Mouse (Mus musculus) adrenal gland, adult (tissue): ENCODE measurements around the gene Cdkn2c.
A peak's percentile ranks its signal among the peaks of the same experiment; 100 is the strongest.
"Not testable (repeated sequence)": the region's sequence is repeated elsewhere in the genome, so short reads cannot be mapped to it uniquely, and the experiment has no call there.

ENCODE experiments used
- DNase-seq, 2 experiments: peaks; one replicate each; pipeline ENCODE4 v3.0.0; 2022 to 2023; ENCODE audit warnings: low spot score in 1 of 2; ENCODE audit not compliant: inconsistent age in 2 of 2

The Cdkn2c gene

DNA sequence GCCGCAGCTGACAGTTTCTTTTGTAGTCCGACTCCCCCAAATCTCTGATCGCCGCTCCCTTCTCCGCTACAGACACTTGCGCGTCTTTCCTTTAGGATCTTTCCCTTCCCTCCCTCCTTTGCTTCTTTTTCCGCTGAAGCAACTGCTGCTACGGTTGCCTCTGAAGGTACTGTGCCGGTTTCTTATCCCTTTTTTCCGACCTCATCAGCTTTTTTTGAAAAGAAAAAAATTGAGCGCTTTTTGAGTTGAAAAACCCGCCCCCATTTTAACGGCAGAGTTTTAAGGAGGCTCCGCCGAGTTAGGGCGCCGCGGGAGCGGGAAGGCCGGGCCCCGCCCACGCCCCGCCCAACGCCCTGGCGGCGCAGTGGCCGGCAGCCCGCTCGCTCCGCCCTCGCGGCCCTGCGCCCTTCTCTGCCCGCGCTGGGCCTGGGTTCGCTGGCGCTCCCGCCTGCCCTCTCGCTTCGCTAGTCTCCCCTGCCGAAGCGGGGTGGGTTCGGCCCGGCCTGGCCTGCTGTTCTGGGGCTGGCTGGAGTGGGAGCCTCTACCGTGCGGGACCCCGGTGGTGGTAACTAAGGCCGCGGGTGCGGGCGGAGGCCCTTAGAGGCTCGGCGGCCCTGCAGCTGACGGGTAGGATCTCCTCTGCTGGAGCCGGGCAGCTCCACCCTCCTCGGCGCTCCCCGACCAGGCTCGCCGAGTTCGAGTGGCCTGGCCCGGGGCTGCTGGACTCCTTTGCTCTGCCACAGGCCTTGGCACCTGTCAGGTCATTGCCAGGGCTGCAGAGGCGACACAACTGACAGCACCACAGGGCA lies at the start of gene Cdkn2c:
Cdkn2c (minus strand) TSS at position 729 of the 809 bp plus-strand sequence.
- DNase-seq, result peak; percentile 94 to 98

DNA sequence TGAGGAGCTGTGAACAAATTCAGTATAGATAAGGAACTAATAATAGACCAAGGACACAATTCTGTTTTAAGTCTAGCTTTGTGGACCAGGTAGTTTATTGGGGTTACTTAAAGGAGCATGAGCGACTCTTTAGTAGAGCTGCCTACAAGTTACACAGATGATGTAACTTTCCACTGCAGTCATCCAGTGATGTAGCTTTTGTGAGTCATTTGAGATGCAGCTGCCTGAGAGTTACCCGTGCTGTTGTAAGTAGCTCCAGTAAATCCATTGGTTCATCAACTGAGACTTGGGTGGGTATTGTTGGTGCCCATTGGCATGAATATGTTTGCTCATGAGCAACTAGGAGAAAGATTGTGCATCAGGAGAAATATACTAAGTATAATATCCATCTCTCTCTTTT lies 38.4 kb upstream of the Cdkn2c start:
- peak in 1 of 2 experiments; percentile 61 for DNase-seq

DNA sequence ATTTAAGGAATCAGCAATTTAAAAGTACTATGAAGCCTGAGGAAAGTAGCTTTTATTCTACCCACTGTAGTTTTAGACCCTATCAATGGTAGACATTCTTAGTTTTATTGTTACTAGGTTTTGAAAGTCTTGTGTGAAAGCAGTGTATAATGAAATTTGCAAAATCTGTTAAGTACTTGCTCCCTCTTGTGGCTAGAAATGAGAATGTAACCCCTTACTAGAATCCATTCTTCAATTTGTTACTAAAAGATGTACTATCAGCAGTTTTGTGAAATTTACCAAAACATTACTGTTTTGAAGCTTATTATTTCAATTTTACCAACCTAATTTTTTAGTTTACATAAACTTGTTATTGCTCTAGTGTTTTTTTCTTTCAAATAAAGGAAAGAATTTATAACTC lies 36.6 kb upstream of the Cdkn2c start:
- DNase-seq, result peak in 1 of 2 experiments; percentile 69

DNA sequence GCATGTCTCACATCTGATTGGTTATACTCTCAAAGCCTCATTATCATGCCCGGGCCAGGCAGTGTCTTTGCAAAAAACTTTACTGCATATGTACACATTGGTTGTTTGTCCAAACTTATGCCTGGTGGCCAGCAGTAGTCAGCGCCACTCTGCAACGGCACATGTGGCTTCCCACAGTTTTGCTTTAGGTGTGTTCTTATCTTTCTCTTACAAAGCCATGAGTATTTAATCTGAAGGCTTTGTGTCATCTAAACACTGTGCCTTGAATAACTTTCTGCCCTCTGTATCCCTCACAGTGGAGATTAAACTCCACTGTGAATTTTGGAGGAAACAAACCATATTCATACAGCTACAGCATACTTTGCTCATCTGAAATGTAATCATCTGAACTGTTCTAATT lies 33.7 kb upstream of the Cdkn2c start:
- not testable (repeated sequence) for DNase-seq

DNA sequence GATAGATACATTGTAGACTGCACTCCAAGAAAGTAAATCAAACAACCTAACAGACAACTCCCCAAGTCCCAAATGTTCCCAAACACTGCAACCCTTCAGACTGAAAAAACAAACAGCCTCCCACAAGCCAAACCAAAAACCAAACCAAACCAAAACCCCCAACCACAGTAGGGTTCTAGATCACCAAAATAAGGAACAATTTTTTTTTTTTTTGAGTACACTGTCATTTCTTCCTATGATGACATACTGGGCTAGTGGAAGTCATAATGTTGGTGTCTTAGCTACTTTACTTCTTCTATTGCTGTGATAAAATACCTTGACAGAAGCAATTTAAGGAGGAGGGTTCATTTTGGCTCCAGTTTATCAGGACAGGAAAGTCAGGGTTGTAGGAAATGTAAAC lies 25.7 kb upstream of the Cdkn2c start:
- no peak for DNase-seq

DNA sequence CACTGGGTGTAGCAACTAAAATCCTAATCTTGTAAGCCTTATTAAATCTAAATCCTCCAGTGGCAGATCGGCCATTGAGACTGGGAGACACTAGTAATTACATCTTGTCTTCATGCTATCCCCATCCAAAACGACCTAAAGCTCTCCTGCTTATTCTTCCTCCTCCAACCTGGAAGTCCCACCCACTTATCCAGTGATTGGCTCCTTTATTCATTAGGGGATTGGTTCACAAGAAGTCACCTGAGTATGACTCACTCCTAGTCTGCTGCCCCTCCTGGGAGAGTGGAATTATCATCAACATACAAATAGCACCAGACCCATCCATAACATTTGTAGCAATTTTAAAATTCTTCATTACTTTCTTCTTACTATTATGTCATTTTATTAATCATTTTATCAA lies 16.6 kb upstream of the Cdkn2c start:
- no peak for DNase-seq

DNA sequence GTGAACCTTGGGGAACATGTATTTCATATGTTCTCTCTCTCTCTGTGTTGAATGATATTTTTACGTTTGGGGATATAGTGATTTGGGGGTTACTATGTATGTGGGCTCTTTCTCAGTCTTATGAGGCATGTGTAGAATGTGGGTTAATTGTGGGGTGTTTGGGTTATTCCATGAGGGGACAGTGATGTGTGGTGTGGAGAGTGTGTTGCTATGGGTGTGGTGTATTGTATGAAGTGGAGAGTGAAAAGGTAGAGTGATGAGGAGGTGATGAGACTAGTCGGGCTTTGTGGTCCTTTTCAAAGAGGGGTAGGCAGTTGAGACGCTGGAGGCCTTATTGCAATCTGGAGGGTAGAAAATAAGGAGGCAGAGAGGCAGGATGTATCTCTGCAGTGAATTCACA lies 10.2 kb upstream of the Cdkn2c start:
- DNase-seq, result peak in 1 of 2 experiments; percentile 69

DNA sequence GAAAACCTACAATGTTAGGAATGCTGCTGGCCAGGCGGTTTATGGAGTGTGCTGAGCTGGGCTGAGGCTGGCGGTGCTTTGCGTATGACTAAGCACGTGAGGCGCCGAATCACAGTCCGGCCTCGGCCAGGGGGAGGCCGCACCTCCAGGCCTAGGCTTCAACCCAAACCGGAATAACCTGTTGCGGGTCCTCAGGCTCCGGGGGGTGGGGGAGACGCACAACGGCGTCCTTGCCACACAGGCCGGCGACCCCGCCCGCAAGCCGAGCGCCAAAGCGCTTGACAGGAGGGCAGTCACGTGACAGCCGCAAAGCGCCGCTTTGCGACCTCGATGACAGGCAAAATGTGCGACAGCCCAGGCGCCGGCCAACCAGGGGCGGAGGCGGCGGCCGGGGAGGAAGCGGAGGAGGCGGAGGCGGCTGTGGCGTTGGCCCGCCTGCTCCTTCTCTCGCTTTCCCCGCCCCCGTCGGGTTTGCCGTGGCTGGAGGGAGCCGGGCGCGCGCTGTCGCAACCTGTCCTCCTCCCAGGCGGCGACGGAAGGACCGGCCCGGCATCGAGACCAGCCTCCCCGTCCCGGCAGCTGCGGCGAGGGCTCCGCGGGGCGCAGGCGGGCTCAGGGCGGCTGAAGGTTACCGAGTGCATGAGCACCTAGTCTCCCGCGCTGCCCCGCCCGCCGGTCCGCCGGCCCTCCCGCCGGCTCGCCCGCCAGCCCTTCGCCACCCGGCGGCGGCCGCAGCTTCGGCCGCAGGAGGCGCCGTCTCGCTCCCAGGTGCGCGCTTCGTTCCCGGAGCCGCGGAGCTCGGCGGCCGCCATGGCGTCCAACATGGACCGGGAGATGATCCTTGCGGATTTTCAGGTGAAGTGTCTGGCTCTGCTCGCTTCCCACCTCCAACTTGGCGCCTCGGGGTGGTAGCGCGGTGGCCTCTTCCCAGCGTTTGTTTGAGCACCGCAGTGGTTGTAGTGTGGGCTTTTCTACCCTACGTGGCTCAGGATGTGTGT lies 9.5 kb upstream of the Cdkn2c start, which contains the start of gene Faf1:
Faf1 (plus strand) TSS at position 371 of the 998 bp plus-strand sequence.
- peak; percentile 99 to 100 for DNase-seq

DNA sequence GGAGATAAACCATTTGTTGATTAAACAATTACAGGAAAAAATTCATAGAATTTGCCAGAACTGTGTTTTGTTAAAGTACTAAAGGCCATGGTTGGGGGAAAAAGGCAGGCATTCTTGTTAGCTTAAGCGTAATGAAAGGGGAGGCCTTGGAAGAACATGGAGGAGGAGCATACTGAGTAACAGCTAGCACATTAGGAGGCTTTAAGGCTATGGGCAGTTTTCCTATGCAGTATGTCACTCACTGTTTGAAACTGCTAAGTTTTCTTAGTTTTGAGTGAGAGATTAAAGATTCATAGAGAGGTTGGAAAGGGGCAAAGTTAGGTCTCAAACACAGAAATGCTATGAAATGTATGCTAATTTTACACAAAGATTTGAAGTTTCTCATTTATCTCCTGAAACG lies 7.1 kb upstream of the Cdkn2c start:
- DNase-seq, result no peak

DNA sequence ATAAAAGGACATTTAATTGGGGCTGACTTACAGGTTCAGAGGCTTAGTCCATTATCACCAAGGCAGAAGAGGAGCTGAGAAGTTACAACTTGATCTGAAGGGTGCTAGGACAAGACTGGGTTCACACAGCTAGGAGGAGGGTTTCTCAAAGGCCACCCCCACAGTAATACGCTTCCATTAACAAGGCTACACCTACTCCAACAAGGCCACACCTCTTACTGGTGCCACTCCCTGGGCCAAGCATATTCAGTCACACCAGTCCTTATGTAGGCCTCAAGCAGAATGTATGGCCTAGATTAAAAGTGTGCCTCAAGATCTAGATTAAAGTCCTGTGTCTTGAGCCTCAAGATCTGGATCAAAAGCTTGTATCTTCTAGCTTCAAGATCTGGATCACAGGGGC lies 5.0 kb upstream of the Cdkn2c start:
- no peak for DNase-seq

DNA sequence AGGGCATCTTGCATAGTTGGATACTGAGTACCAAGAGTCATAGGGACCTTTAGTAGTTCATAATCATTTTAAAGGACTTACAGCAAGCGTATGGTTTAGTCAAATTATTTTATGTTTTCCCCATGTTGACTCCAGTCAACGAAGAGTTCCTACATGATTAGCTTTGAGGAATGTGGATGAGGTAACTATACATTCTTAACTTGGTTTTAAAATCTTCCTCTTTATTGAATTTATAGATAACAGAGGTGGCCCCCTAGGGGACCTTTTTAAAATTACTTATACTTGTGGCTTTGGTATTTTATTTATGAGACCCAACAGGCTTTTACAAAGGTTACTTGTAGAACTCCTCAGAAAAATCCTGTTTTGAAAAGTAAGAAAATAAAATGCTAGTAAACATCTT lies 3.2 kb upstream of the Cdkn2c start:
- DNase-seq, result no peak

DNA sequence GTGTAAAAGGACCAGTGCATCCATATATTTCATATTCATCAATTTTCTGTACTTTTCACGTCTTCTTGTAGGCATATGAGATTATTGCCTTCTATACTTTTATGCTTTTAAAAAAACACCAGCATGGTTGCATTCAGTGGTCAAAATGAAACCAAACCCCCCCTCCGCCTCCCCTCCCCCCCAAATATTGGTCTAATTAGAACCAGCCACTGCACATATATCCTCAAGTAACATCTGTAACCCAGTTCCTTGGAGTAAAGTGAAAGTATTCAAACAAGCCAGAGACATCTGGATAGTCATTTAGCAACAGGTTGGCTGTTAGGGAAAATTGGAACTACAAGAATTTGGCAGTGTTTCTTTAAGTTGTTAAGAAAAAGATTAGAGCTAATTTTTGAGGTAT lies 529 bp upstream of the Cdkn2c start:
- DNase-seq, result peak in 1 of 2 experiments; percentile 40

DNA sequence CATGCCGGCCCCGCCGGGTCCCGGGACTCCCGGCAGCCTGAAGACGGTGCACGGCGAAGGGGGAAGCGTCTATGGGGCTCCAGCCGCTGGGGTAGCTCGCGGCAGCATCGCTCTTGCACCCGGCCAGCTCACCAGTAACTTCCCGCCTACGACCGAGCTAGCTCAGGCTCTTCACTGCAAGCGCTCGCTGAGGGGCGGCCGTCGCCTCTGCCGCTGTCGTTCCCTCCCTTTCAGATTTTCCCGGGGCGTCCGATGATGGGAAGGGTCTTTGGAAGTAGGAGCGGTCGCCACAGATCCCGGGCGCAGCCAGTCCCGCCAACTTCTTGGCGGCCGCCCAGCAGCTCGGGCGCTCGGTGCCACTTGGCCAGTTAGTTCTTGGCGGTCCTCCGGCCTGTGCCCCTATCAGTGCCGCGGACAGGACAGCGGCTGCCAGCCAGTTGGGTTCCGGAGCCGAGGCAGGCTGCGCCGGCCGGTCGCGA lies 968 bp downstream of the Cdkn2c start:
- DNase-seq, result peak in 1 of 2 experiments; percentile 74

DNA sequence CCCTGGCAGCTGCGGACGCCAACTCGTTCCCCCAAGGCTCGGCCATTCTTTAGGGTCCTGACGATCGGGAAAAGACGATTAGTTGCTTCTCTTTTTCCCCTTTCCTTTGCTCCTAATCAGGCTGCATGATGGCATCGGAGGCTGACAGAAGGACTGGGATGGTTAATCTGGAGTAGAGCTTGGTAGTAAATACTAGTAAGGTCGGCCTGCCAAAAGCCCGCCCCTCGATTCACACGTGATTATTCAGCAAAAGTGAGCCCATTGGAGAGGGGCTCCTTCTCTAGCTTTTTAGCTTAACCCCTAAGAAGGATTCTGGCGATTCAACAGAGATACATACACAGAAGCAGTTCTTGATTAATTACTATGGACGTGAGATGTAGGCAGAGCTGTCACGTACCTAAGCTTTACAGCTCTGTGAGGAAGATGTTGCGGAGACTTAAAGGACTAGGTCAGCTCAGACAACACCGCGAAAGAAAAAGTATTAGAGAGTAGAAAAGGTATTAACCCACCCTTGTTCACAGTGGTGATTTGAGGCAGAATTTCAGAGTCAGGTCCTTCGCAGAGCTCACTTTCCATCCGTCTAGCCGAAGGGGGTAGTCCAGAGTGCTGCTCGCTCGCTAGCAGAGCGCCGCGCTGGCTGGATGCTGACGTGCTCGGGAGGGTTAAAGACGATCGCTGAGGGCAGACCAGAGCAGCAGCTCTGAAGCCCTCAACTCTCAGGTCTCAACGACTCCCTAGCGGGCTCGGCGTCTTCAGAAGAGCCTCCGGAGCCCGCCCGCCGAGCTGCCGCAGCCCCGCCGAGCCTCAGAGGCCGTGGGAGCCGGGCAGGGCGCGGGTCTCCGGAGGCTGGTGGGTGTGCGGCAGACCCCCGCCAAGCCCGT lies 1.6 kb downstream of the Cdkn2c start:
- DNase-seq, result peak; percentile 87 to 97

DNA sequence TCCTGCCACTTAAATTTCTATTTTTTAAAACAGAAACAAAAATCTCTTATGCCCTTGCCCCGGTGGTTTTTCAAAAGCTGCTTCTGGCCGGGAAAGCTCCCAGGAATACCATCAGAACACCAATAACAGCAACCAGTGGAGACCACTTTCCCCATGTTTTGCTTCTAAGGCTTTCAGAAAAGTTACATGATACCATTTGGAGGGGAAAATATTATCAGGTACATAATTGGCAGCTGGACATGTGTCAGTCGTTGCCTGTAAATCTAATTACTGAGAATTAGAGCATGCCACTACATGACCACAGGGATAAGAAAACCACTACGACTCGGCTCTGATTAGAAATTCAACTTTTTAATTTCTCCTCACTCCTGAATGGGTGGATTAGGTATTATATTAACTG lies 2.9 kb downstream of the Cdkn2c start:
- DNase-seq, result peak; percentile 14 to 80

DNA sequence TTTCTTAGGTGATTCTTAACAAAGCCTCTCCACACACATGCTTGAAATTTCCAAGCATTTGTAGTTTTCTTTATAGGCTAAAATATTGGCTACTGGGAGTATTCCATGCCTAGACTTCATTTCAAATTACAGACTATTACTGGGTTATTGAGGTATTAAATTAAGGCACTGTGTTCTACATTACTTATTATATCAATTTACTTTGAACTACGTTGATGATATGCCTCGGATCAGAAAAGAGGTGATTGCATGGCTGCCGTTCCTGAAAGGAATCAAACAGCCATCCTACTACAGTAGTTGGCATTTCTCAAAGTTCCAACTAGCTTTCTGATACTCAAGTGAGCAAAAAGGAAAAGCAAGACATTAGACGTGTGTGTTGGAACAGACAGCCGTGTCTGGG lies 4.7 kb downstream of the Cdkn2c start:
- DNase-seq, result peak; percentile 22 to 84

DNA sequence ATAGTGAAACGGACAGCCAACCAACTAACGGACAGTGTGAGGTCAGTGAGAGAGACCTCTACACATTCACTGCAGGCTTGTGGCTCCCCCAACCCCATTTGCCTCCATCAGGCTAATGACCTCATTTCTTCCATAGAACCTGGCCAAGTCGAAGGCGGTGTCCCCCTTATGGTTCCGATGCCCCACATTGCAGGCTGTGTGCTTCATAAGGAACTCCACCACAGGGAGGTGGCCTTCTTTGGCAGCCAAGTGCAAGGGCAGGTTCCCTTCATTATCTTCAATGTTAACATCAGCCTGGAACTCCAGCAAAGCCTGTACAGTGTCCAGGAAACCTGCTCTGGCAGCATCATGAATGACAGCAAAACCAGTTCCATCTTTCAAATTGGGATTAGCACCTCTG lies 5.8 kb downstream of the Cdkn2c start:
- DNase-seq, result peak; percentile 50 to 90

DNA sequence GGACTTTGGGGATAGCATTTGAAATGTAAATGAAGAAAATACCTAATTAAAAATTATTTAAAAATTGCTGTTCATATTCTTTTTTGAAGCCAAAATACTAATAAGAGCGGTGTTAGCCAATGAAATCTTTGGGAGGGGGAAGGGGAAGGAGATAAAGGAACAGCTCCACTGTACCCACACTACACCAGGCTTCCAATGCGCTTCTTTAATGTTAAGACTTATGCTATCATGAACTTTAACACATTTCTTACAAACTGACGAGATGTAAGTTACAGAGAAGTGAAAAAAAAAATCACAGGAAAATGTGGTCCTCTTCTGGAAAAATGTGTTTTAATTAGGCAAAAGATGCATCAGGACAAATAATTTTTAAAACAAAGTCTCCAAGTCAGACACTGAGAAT lies 6.4 kb downstream of the Cdkn2c start:
- peak in 1 of 2 experiments; percentile 57 for DNase-seq

DNA sequence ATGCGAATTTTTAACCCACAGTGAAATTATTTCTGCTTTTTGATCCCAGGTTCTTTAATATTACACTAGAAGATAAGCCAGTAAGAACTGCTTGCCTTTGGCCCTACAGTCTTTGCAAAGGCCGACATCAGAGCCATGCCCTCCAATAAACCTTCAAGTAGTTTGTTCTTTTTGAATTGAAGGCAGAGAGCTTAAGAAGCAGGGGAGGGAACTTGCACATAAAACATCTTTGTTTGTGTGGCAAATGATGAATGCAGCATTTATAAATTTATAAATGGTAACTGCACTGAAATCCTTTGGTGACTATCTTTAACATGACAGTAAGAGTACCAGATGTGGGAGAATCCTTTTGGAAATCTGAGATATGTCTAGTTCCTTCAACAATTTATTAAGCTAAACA lies 7.4 kb downstream of the Cdkn2c start:
- peak in 1 of 2 experiments; percentile 66 for DNase-seq

DNA sequence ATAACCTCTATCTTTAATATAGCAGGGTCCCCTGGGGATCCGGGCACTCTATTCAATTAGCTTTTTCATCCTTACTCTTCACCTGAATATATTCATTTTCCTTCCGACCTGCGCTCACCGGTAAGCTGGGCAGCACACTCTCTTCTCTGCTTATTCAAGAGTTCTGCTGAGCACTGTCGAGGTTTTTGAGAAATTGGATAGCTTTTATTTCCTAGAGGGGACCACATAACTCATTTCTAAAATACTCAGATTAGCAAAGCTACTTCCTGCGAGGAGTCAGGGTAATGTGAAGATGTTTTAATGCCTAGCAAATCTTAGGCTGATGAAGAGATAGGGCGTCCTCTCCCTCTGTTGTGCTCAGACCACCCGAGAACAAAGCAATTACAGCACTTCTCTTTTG lies 8.2 kb downstream of the Cdkn2c start:
- peak; percentile 19 to 83 for DNase-seq
